Mouse (Mus musculus) C2C12 (cell line): ENCODE measurements around the gene Rab23. TPM values are rescaled to one million over a fixed set of nuclear protein-coding genes. Genes with fewer than 3 reads are reported as not detected.

Experiments
- H3K27me3 ChIP-seq: one replicate; pipeline ENCODE4 v1.6.1; 2011; ENCODE audit not compliant: control insufficient read depth, insufficient read depth, insufficient read length
- H3K36me3 ChIP-seq: one replicate; pipeline ENCODE4 v1.6.1; 2011; ENCODE audit not compliant: control insufficient read depth, insufficient read depth
- H3K4me3 ChIP-seq: one replicate; pipeline ENCODE4 v1.5.1; 2011; ENCODE audit warnings: mild to moderate bottlenecking, control low read depth; ENCODE audit not compliant: poor library complexity, insufficient read depth, severe bottlenecking
- H3K79me2 ChIP-seq: one replicate; pipeline ENCODE4 v1.6.1; 2011; ENCODE audit not compliant: control insufficient read depth, insufficient read depth
- H3K79me3 ChIP-seq: one replicate; pipeline ENCODE4 v1.6.1; 2011; ENCODE audit warnings: low read depth, control low read depth
- H3ac ChIP-seq: one replicate; pipeline ENCODE3; 2011; ENCODE audit warnings: low read depth; ENCODE audit not compliant: control insufficient read depth, insufficient read length
- CEBPB ChIP-seq: IDR thresholded peaks from one replicate; pipeline ENCODE4 v1.6.1; 2011; ENCODE audit warnings: low read depth, mild to moderate bottlenecking, control low read depth, moderate library complexity
- CTCF ChIP-seq: IDR thresholded peaks from one replicate; pipeline ENCODE4 v1.5.1; 2011; ENCODE audit not compliant: control insufficient read depth, insufficient read depth, insufficient read length
- FOSL1 ChIP-seq: IDR thresholded peaks from one replicate; pipeline ENCODE4 v1.8.0; 2011; ENCODE audit warnings: mild to moderate bottlenecking, low read length; ENCODE audit not compliant: poor library complexity, insufficient read depth, severe bottlenecking
- MAX ChIP-seq: IDR thresholded peaks from one replicate; pipeline ENCODE4 v1.6.1; 2011; ENCODE audit warnings: mild to moderate bottlenecking, control low read depth
- MYOD1 ChIP-seq: IDR thresholded peaks from one replicate; pipeline ENCODE4 v1.6.1; 2011; ENCODE audit warnings: low read depth; ENCODE audit not compliant: control insufficient read depth, insufficient read length
- MYOG ChIP-seq: IDR thresholded peaks from one replicate; pipeline ENCODE4 v1.6.1; 2011; ENCODE audit not compliant: control insufficient read depth, insufficient read length; ENCODE audit errors: extremely low read depth
- USF1 ChIP-seq: IDR thresholded peaks from one replicate; pipeline ENCODE4 v1.6.1; 2011; ENCODE audit warnings: low read depth, mild to moderate bottlenecking, control low read depth, moderate library complexity
- polyA plus RNA-seq: library from polyadenylated mRNA; unstranded; fragments of >200 nt; fragmentation: generic; extraction: Trizol; gene quantifications from one replicate; pipeline ENCODE4 v1.2.1, GENCODE M21; 2012; ENCODE audit warnings: missing spikeins

The Rab23 gene
- polyA plus RNA-seq, 1 experiment = 13.5 TPM

DNA sequence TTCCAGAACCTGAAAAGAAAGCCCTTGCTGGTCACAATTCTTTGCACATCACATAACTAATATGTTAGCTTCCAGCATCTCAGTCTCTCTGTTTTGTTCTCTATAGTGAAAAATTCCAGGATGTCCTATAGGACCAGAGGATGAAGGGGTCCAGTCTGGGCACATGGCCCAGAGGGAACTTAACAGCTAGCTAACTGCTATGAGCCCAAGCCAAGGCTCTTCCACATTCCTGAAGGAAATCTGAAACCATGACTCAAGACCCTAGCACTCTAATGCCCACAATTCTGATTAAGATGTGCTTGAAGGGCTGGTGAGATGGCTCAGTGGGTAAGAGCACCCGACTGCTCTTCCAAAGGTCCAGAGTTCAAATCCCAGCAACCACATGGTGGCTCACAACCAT is 2.1 kb upstream of the Rab23 start:
- TF ChIP-seq CEBPB = no peak
- no peak for TF ChIP-seq MYOG
- no peak overlapping the region for H3K4me3 ChIP-seq
- peaks cover 7% of the 10 kb centered on the region for H3K36me3 ChIP-seq
- H3K79me3 ChIP-seq = peaks cover 10% of the 10 kb centered on the region
- no peaks in the 10 kb centered on the region for H3K27me3 ChIP-seq
- no peak overlapping the region for H3ac ChIP-seq
- peaks cover 27% of the 10 kb centered on the region for H3K79me2 ChIP-seq

DNA sequence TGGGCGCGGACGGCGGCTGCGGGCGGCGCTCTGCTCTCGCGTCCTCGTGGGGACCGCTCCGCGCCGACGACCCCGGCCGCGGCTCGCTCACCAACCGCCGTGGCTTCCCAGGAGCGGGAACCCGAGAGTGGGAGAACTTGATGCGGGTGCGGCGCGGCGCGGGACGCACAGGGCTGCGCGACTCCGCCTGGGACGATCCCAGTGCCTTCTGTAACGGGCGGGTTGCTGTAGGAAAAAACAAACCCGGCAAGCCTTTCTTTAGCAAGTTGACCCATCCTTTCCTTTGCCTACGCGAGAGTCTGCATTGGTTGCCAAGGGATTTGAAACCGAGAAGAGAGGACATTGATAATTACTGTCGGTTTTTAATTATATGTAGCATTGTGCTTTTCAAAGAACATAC is 544 bp downstream of the Rab23 start:
- peaks cover 10% of the 10 kb centered on the region for H3K79me3 ChIP-seq
- H3K4me3 ChIP-seq = peak overlapping the region; percentile 61
- peaks cover 31% of the 10 kb centered on the region for H3K36me3 ChIP-seq
- no peak for TF ChIP-seq MYOD1
- no peak for TF ChIP-seq MYOG
- no peak for TF ChIP-seq CTCF
- no peaks in the 10 kb centered on the region for H3K27me3 ChIP-seq
- peak overlapping the region; percentile 93 for H3ac ChIP-seq
- H3K79me2 ChIP-seq = peaks cover 27% of the 10 kb centered on the region

DNA sequence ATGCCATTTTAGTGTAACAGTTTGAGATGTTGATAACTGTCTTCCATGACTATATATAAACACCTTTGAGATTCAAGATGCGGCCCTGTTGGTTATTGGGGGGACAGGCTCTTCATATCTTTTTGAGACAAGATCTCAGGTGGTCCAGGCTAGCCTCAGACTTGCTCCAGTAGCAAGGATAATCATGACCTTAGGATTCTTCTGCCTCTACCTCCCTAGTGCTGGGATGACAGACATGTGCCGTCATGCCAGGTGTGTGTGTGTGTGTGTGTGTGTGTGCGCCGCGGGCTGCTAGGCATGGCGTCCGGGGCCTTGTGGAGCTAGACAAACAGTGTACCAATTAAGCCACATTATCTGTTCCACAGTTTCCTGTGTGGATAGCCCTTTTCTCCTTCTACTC is 1.3 kb downstream of the Rab23 start:
- no peak overlapping the region for H3K4me3 ChIP-seq
- no peak for TF ChIP-seq MYOD1
- no peak for TF ChIP-seq CEBPB
- no peak for TF ChIP-seq MYOG
- no peak for TF ChIP-seq USF1
- TF ChIP-seq FOSL1 = no peak
- no peak for TF ChIP-seq MAX
- no peak for TF ChIP-seq CTCF
- no peak overlapping the region for H3ac ChIP-seq

DNA sequence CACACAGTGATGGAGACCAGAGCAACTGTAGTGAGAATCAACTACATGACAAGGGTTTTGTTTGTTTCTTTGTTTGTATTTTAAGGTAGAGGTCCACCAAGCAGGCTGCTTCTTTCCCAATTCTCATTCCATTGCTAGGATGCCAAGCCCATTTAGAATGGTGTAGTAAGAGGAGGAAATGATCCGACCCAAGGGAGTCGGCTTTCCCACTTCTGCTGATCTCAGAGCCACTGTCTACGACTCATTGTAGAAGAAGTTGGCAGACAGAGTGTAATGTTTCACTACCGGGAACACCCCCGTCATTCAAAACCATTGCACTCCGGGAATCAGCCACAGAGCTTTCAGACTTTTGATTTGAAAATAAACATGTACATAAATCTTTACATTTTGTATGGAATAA is 4.8 kb downstream of the Rab23 start:
- Histone ChIP-seq H3K79me3 (peaks cover 10% of the 10 kb centered on the region), H3K4me3 (no peak overlapping the region), H3K79me2 (peaks cover 27% of the 10 kb centered on the region), H3ac (no peak overlapping the region), H3K27me3 (no peaks in the 10 kb centered on the region), H3K36me3 (peaks cover 70% of the 10 kb centered on the region)
- TF ChIP-seq MYOD1 = no peak

More for the DNA sequence above, 1.3 kb downstream of the Rab23 start:
- Histone ChIP-seq H3K27me3 (no peaks in the 10 kb centered on the region), H3K79me2 (peaks cover 27% of the 10 kb centered on the region), H3K36me3 (peaks cover 39% of the 10 kb centered on the region), H3K79me3 (peaks cover 10% of the 10 kb centered on the region)

DNA sequence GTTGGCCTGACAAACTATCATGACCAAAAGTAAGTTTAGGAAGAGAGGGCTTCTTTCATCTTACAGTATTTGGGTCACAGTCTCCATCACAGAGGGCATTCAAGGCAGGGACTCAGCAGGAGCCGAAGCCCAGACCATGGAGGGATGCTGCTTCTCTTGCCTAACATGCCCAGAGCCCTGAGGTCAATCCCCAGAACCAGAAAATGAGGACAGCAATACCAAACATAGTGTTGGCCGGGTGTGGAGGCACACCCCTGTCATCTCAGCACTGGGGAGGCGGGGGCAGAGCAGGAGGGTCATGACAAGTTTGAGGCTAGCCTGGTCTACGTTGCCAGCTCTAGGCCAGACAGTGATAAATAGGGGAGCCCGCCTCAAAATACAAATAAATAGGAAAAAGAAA is 5.4 kb downstream of the Rab23 start:
- Histone ChIP-seq H3ac (no peak overlapping the region), H3K79me3 (peaks cover 10% of the 10 kb centered on the region), H3K36me3 (peaks cover 76% of the 10 kb centered on the region), H3K79me2 (peaks cover 25% of the 10 kb centered on the region), H3K4me3 (no peak overlapping the region), H3K27me3 (no peaks in the 10 kb centered on the region)
- no peak for TF ChIP-seq FOSL1
- no peak for TF ChIP-seq MYOD1
- no peak for TF ChIP-seq CTCF
- TF ChIP-seq CEBPB = no peak
- TF ChIP-seq MYOG = no peak
- TF ChIP-seq MAX = no peak
- no peak for TF ChIP-seq USF1

DNA sequence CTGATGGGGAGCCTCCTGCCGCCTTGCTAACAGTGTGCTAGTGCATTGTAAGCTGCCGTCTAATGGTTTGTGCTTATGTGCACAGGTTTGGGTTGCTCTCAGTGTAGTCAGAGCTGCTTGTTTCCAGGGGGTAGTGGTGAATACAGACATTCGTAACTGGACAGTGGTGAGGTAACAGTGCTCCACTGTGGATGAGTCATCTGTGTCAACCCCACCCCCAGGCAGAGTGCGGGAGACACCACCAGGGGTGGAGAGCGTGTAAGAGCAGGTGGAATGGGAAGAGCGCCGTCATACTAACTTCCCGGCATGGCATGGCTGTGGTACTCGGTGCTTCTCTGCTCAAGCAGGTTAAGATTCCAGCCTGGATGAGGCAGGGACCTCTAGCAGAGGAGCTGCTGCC is 13.4 kb downstream of the Rab23 start:
- no peak overlapping the region for H3ac ChIP-seq
- H3K27me3 ChIP-seq = no peaks in the 10 kb centered on the region
- H3K79me3 ChIP-seq = no peaks in the 10 kb centered on the region
- peaks cover 75% of the 10 kb centered on the region for H3K36me3 ChIP-seq
- no peaks in the 10 kb centered on the region for H3K79me2 ChIP-seq
- H3K4me3 ChIP-seq = no peak overlapping the region
- TF ChIP-seq USF1 = no peak

DNA sequence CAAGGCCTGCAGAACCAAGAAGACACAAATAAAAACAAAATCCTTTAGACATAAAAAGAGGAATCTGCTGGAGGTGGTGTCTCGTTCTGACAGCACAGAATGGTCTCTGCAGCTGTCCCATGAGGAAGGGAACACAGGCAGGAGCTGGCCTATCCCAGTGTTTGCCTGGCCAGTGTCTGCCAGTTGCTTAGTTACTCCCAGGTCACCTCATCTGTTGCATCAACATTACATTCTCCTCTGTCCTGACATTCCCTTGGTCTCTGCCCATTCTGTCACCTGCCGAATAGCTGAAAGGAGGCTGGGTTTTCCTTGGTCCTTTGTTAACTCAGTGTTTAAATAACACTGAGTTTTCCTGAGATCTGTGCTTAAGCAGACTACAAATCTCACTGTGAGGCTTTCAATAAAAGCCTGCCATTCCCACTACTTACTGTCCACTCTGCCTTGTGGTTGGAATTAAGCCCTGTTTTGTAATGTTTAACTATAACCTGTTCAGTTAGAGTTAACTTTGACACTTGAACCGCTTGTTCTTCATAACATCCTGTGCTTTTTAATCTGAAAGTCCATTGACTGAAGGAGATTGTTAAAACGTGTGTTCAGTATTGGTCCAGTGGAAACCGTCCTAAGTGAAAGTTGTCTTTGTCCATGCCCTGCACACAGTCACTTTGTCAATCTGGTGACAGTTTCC is 14.5 kb downstream of the Rab23 start:
- Histone ChIP-seq H3K4me3 (no peak overlapping the region), H3K79me2 (no peaks in the 10 kb centered on the region), H3ac (no peak overlapping the region), H3K36me3 (peaks cover 75% of the 10 kb centered on the region), H3K27me3 (no peaks in the 10 kb centered on the region), H3K79me3 (no peaks in the 10 kb centered on the region)
- TF ChIP-seq MAX (no peak), USF1 (no peak), CEBPB (no peak), MYOG (no peak), MYOD1 (no peak)
